Mouse (Mus musculus): Measurements from ENCODE around the gene Fmo5. TPM values are rescaled to one million over a fixed set of nuclear protein-coding genes. Genes with fewer than 3 reads are reported as not detected.

Gene Fmo5
- polyA plus RNA-seq, 1 experiment from 2014 or later: 13.1 TPM

- Histone ChIP-seq H3K4me1 (replicated peaks; ENCODE audit: control insufficient read depth, insufficient read depth, low read length) (peaks cover 15% of the 10 kb centered on the region; the same call in 1 of the 2 replicates), H3K4me2 (ENCODE audit: low read length) (peak overlapping the region; percentile 59), H3K36me3 (ENCODE audit: control insufficient read depth, insufficient read depth, low read length) (peaks cover 11% of the 10 kb centered on the region), H3K27me3 (replicated peaks; ENCODE audit: control insufficient read depth, insufficient read depth, low read length) (no peaks in the 10 kb centered on the region), H3K9me3 (ENCODE audit: control insufficient read depth, low read length) (0 out of 2 replicates have a peak, but pooled peaks cover 3% of the 10 kb centered on the region), H3K9ac (ENCODE audit: low read length) (peak overlapping the region; percentile 58), H3K4me3 (ENCODE audit: low read depth, low read length) (peak overlapping the region; percentile 84), H3K27ac (ENCODE audit: low read depth) (no peak overlapping the region; the same call in 1 of the 2 replicates)
- under 1% methylated on average over 46 of the region's 50 CpGs for WGBS
- DNase-seq (ENCODE audit: low spot score) (no peak), ATAC-seq (replicated peaks; ENCODE audit: low FRiP score, low TSS enrichment, low read depth) (peak; percentile 84)
These were observed 30.0 kb downstream of the Fmo5 start for GRCm38 (mm10) chr3:97658426-97659193.

GRCm38 (mm10) chr3:97659746-97660145 is 31.1 kb downstream of the Fmo5 start:
- Histone ChIP-seq H3K9ac (ENCODE audit: low read length) (no peak overlapping the region), H3K36me3 (ENCODE audit: control insufficient read depth, insufficient read depth, low read length) (peaks cover 21% of the 10 kb centered on the region), H3K4me1 (replicated peaks; ENCODE audit: control insufficient read depth, insufficient read depth, low read length) (peaks cover 15% of the 10 kb centered on the region; the same call in 1 of the 2 replicates), H3K27me3 (replicated peaks; ENCODE audit: control insufficient read depth, insufficient read depth, low read length) (no peaks in the 10 kb centered on the region), H3K27ac (ENCODE audit: low read depth) (no peak overlapping the region), H3K9me3 (ENCODE audit: control insufficient read depth, low read length) (0 out of 2 replicates have a peak, but pooled peaks cover 1% of the 10 kb centered on the region), H3K4me3 (ENCODE audit: low read depth, low read length) (no peak overlapping the region; the same call in 1 of the 2 replicates), H3K4me2 (ENCODE audit: low read length) (peak overlapping the region; percentile 59; the same call in 1 of the 2 replicates)
- DNase-seq (ENCODE audit: low spot score): no peak
- WGBS: 87% methylated on average over 7 of the region's 7 CpGs
- ATAC-seq (replicated peaks; ENCODE audit: low FRiP score, low TSS enrichment, low read depth): no peak

- ATAC-seq (replicated peaks; ENCODE audit: low FRiP score, low TSS enrichment, low read depth) (no peak), DNase-seq (ENCODE audit: low spot score) (no peak)
- Histone ChIP-seq H3K27ac (ENCODE audit: low read depth) (no peak overlapping the region), H3K4me1 (replicated peaks; ENCODE audit: control insufficient read depth, insufficient read depth, low read length) (peaks cover 15% of the 10 kb centered on the region; the same call in 1 of the 2 replicates), H3K9me3 (ENCODE audit: control insufficient read depth, low read length) (no peaks in the 10 kb centered on the region), H3K4me3 (ENCODE audit: low read depth, low read length) (no peak overlapping the region), H3K4me2 (ENCODE audit: low read length) (no peak overlapping the region), H3K9ac (ENCODE audit: low read length) (no peak overlapping the region), H3K27me3 (replicated peaks; ENCODE audit: control insufficient read depth, insufficient read depth, low read length) (no peaks in the 10 kb centered on the region), H3K36me3 (ENCODE audit: control insufficient read depth, insufficient read depth, low read length) (peaks cover 25% of the 10 kb centered on the region)
- 49% methylated on average over 8 of the region's 8 CpGs for WGBS
These were observed 32.6 kb downstream of the Fmo5 start for GRCm38 (mm10) chr3:97661206-97661605.

GRCm38 (mm10) chr3:97665525-97665924 is 36.9 kb downstream of the Fmo5 start:
- Histone ChIP-seq H3K4me1 (replicated peaks; ENCODE audit: control insufficient read depth, insufficient read depth, low read length) (peaks cover 6% of the 10 kb centered on the region; the same call in 1 of the 2 replicates), H3K27ac (ENCODE audit: low read depth) (no peak overlapping the region), H3K27me3 (replicated peaks; ENCODE audit: control insufficient read depth, insufficient read depth, low read length) (no peaks in the 10 kb centered on the region), H3K9ac (ENCODE audit: low read length) (no peak overlapping the region), H3K4me2 (ENCODE audit: low read length) (no peak overlapping the region), H3K9me3 (ENCODE audit: control insufficient read depth, low read length) (no peaks in the 10 kb centered on the region), H3K36me3 (ENCODE audit: control insufficient read depth, insufficient read depth, low read length) (peaks cover 67% of the 10 kb centered on the region), H3K4me3 (ENCODE audit: low read depth, low read length) (no peak overlapping the region)
- ATAC-seq (replicated peaks; ENCODE audit: low FRiP score, low TSS enrichment, low read depth) (no peak), DNase-seq (ENCODE audit: low spot score) (no peak)
- 57% methylated on average over 9 of the region's 9 CpGs for WGBS

GRCm38 (mm10) chr3:97666154-97666553 is 37.5 kb downstream of the Fmo5 start:
- no peak overlapping the region for H3K4me2 ChIP-seq (ENCODE audit: low read length)
- WGBS: 46% methylated on average over 8 of the region's 8 CpGs
- peaks cover 73% of the 10 kb centered on the region for H3K36me3 ChIP-seq (ENCODE audit: control insufficient read depth, insufficient read depth, low read length)
- no peak overlapping the region for H3K4me3 ChIP-seq (ENCODE audit: low read depth, low read length)
- no peaks in the 10 kb centered on the region for H3K27me3 ChIP-seq (replicated peaks; ENCODE audit: control insufficient read depth, insufficient read depth, low read length)
- H3K9ac ChIP-seq (ENCODE audit: low read length): no peak overlapping the region
- DNase-seq (ENCODE audit: low spot score) (no peak), ATAC-seq (replicated peaks; ENCODE audit: low FRiP score, low TSS enrichment, low read depth) (no peak)
- no peaks in the 10 kb centered on the region for H3K9me3 ChIP-seq (ENCODE audit: control insufficient read depth, low read length)
- no peak overlapping the region for H3K27ac ChIP-seq (ENCODE audit: low read depth)
- H3K4me1 ChIP-seq (replicated peaks; ENCODE audit: control insufficient read depth, insufficient read depth, low read length): peaks cover 5% of the 10 kb centered on the region; the same call in 1 of the 2 replicates

GRCm38 (mm10) chr3:97667093-97667675 is 38.6 kb downstream of the Fmo5 start:
- no peak for DNase-seq (ENCODE audit: low spot score)
- H3K9me3 ChIP-seq (ENCODE audit: control insufficient read depth, low read length): no peaks in the 10 kb centered on the region
- H3K4me3 ChIP-seq (ENCODE audit: low read depth, low read length): no peak overlapping the region
- ATAC-seq (replicated peaks; ENCODE audit: low FRiP score, low TSS enrichment, low read depth): no peak
- no peaks in the 10 kb centered on the region for H3K4me1 ChIP-seq (replicated peaks; ENCODE audit: control insufficient read depth, insufficient read depth, low read length)
- H3K9ac ChIP-seq (ENCODE audit: low read length): no peak overlapping the region
- H3K27ac ChIP-seq (ENCODE audit: low read depth): no peak overlapping the region
- no peak overlapping the region for H3K4me2 ChIP-seq (ENCODE audit: low read length)
- peaks cover 75% of the 10 kb centered on the region for H3K36me3 ChIP-seq (ENCODE audit: control insufficient read depth, insufficient read depth, low read length)
- 52% methylated on average over 14 of the region's 14 CpGs for WGBS
- no peaks in the 10 kb centered on the region for H3K27me3 ChIP-seq (replicated peaks; ENCODE audit: control insufficient read depth, insufficient read depth, low read length)

- Histone ChIP-seq H3K27me3 (replicated peaks; ENCODE audit: control insufficient read depth, insufficient read depth, low read length) (no peaks in the 10 kb centered on the region), H3K27ac (ENCODE audit: low read depth) (no peak within 1 kb of the TSS), H3K9me3 (ENCODE audit: control insufficient read depth, low read length) (no peaks in the 10 kb centered on the region), H3K36me3 (ENCODE audit: control insufficient read depth, insufficient read depth, low read length) (peaks cover 17% of the 10 kb centered on the region), H3K4me1 (replicated peaks; ENCODE audit: control insufficient read depth, insufficient read depth, low read length) (no peaks in the 10 kb centered on the region), H3K9ac (ENCODE audit: low read length) (no peak within 1 kb of the TSS), H3K4me3 (ENCODE audit: low read depth, low read length) (no peak within 1 kb of the TSS), H3K4me2 (ENCODE audit: low read length) (no peak within 1 kb of the TSS)
- ATAC-seq (replicated peaks; ENCODE audit: low FRiP score, low TSS enrichment, low read depth) (no peak), DNase-seq (ENCODE audit: low spot score) (no peak)
- WGBS: 88% methylated on average over 7 of the region's 7 CpGs
These were observed 46.1 kb downstream of the Fmo5 start, which contains the start of gene Gm17651 for GRCm38 (mm10) chr3:97674644-97675110. TSS of gene Gm17651 (minus strand) at chr3:97674694.

GRCm38 (mm10) chr3:97676126-97676525 is 47.5 kb downstream of the Fmo5 start:
- WGBS: 94% methylated on average over 3 of the region's 3 CpGs
- peaks cover 3% of the 10 kb centered on the region; the same call in 1 of the 2 replicates for H3K36me3 ChIP-seq (ENCODE audit: control insufficient read depth, insufficient read depth, low read length)
- no peak overlapping the region for H3K27ac ChIP-seq (ENCODE audit: low read depth)
- no peak for ATAC-seq (replicated peaks; ENCODE audit: low FRiP score, low TSS enrichment, low read depth)
- H3K4me3 ChIP-seq (ENCODE audit: low read depth, low read length): no peak overlapping the region
- H3K27me3 ChIP-seq (replicated peaks; ENCODE audit: control insufficient read depth, insufficient read depth, low read length): no peaks in the 10 kb centered on the region
- no peak for DNase-seq (ENCODE audit: low spot score)
- H3K4me2 ChIP-seq (ENCODE audit: low read length): no peak overlapping the region
- H3K4me1 ChIP-seq (replicated peaks; ENCODE audit: control insufficient read depth, insufficient read depth, low read length): peaks cover 3% of the 10 kb centered on the region; the same call in 1 of the 2 replicates
- H3K9me3 ChIP-seq (ENCODE audit: control insufficient read depth, low read length): no peaks in the 10 kb centered on the region
- H3K9ac ChIP-seq (ENCODE audit: low read length): no peak overlapping the region
